Mouse (Mus musculus): ENCODE results near the gene Smarcd3. TPM values are rescaled to one million over a fixed set of nuclear protein-coding genes. Genes with fewer than 3 reads are reported as not detected.

The Smarcd3 gene
- total and polyA plus RNA-seq, 3 experiments, result 0.22 TPM; not detected in 2

DNA sequence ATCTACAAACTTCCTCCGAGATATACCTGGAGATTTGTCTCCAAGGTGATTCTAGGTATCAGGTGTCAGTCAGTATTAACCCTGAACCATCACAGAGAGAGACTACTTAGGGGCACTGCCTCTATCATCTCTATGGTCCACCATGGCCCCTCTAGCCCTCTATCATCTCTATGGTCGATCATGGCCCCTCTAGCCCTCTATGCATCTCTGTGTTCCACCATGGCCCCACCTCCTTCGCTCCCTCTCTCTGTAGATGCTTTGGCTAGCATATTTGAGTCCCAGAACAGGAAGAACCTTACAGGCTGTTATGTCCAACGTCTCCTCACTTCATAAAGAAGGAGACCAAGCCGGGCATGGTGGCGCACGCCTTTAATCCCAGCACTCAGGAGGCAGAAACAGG, 81.6 kb downstream of the Smarcd3 start:
- H3K27me3 ChIP-seq (ENCODE audit: insufficient read depth, low read length), result peaks cover 43% of the 10 kb centered on the region
- ATAC-seq (ENCODE audit: extremely low read depth, insufficient number of reproducible peaks, low FRiP score, poor library complexity, severe bottlenecking), result no peak
- no peaks in the 10 kb centered on the region for H3K9me3 ChIP-seq (replicated peaks)
- no peak for DNase-seq (ENCODE audit: low spot score)
- TF ChIP-seq POLR2AphosphoS5 (IDR thresholded peaks at IDR 0.05; ENCODE audit: insufficient replicate concordance, low read depth, low read length) (no peak), TAL1 (conservative IDR thresholded peaks at IDR 0.05; ENCODE audit: low read depth, low read length) (no peak), GATA1 (IDR thresholded peaks at IDR 0.05; ENCODE audit: borderline replicate concordance, low read length) (no peak), GATA2 (IDR thresholded peaks at IDR 0.05; ENCODE audit: borderline replicate concordance, low read depth, low read length) (no peak), CTCF (IDR thresholded peaks at IDR 0.05; ENCODE audit: low read depth, low read length) (no peak)
- no peaks in the 10 kb centered on the region for H3K36me3 ChIP-seq (replicated peaks)
- no peak overlapping the region for H3K4me3 ChIP-seq (ENCODE audit: low read depth, low read length)
- H3K4me1 ChIP-seq (ENCODE audit: insufficient read depth, low read depth, low read length), result 0 out of 2 replicates have a peak, but pooled peaks cover 2% of the 10 kb centered on the region

GRCm38 (mm10) chr5:24541144-24541569, 83.1 kb downstream of the Smarcd3 start:
- DNase-seq (ENCODE audit: low spot score) (no peak), ATAC-seq (ENCODE audit: extremely low read depth, insufficient number of reproducible peaks, low FRiP score, poor library complexity, severe bottlenecking) (no peak)
- Histone ChIP-seq H3K4me3 (ENCODE audit: low read depth, low read length) (no peak overlapping the region), H3K36me3 (replicated peaks) (no peaks in the 10 kb centered on the region), H3K4me1 (ENCODE audit: insufficient read depth, low read depth, low read length) (0 out of 2 replicates have a peak, but pooled peaks cover 2% of the 10 kb centered on the region), H3K9me3 (replicated peaks) (no peaks in the 10 kb centered on the region), H3K27me3 (ENCODE audit: insufficient read depth, low read length) (peaks cover 46% of the 10 kb centered on the region)
- TF ChIP-seq POLR2AphosphoS5 (IDR thresholded peaks at IDR 0.05; ENCODE audit: insufficient replicate concordance, low read depth, low read length) (no peak), CTCF (IDR thresholded peaks at IDR 0.05; ENCODE audit: low read depth, low read length) (no peak), GATA2 (IDR thresholded peaks at IDR 0.05; ENCODE audit: borderline replicate concordance, low read depth, low read length) (no peak), TAL1 (conservative IDR thresholded peaks at IDR 0.05; ENCODE audit: low read depth, low read length) (no peak), GATA1 (IDR thresholded peaks at IDR 0.05; ENCODE audit: borderline replicate concordance, low read length) (no peak)

Other genes starting within 250 kb of the Smarcd3 start
- not detected in 2 replicates for gene Atg9b, start 232.3 kb downstream of the Smarcd3 start, total RNA-seq (2014; fragmentation: Nextera tagmentation)
- gene Atg9b, start 232.3 kb downstream of the Smarcd3 start, total RNA-seq (2017), result 0.06 and 0.11 TPM in 2 replicates
- gene Atg9b, start 232.3 kb downstream of the Smarcd3 start, polyA plus RNA-seq (2012), result 0.15 TPM in 2 replicates
- gene Abcb8, start 230.7 kb downstream of the Smarcd3 start, total RNA-seq (2014; fragmentation: Nextera tagmentation), result 13.5 and 17.7 TPM in 2 replicates
- 15.4 and 20.4 TPM in 2 replicates for gene Abcb8, start 230.7 kb downstream of the Smarcd3 start, total RNA-seq (2017)
- 43.6 and 44.0 TPM in 2 replicates for gene Abcb8, start 230.7 kb downstream of the Smarcd3 start, polyA plus RNA-seq (2012)
- gene Asic3, start 211.0 kb downstream of the Smarcd3 start, total RNA-seq (2014; fragmentation: Nextera tagmentation), result not detected in 2 replicates
- gene Asic3, start 211.0 kb downstream of the Smarcd3 start, total RNA-seq (2017), result 0.05 TPM in 1 of 2 replicates, not detected in the other
- 0.06 TPM in 1 of 2 replicates, not detected in the other for gene Asic3, start 211.0 kb downstream of the Smarcd3 start, polyA plus RNA-seq (2012)
- gene Cdk5, start 200.9 kb downstream of the Smarcd3 start, total RNA-seq (2014; fragmentation: Nextera tagmentation), result 14.3 and 19.1 TPM in 2 replicates
- 26.6 and 28.1 TPM in 2 replicates for gene Cdk5, start 200.9 kb downstream of the Smarcd3 start, total RNA-seq (2017)
- 9.8 and 12.7 TPM in 2 replicates for gene Cdk5, start 200.9 kb downstream of the Smarcd3 start, polyA plus RNA-seq (2012)
- gene Slc4a2, start 200.6 kb downstream of the Smarcd3 start, total RNA-seq (2014; fragmentation: Nextera tagmentation), result 24.7 and 42.1 TPM in 2 replicates
- gene Slc4a2, start 200.6 kb downstream of the Smarcd3 start, total RNA-seq (2017), result 25.5 and 30.5 TPM in 2 replicates
- gene Slc4a2, start 200.6 kb downstream of the Smarcd3 start, polyA plus RNA-seq (2012), result 17.4 and 20.0 TPM in 2 replicates
- gene Fastk, start 179.1 kb downstream of the Smarcd3 start, total RNA-seq (2014; fragmentation: Nextera tagmentation), result 95.9 and 97.8 TPM in 2 replicates
- 36.2 and 46.9 TPM in 2 replicates for gene Fastk, start 179.1 kb downstream of the Smarcd3 start, total RNA-seq (2017)
- 286 and 295 TPM in 2 replicates for gene Fastk, start 179.1 kb downstream of the Smarcd3 start, polyA plus RNA-seq (2012)
- gene Tmub1, start 176.6 kb downstream of the Smarcd3 start, total RNA-seq (2014; fragmentation: Nextera tagmentation), result 11.1 and 14.3 TPM in 2 replicates
- gene Tmub1, start 176.6 kb downstream of the Smarcd3 start, total RNA-seq (2017), result 13.3 and 16.1 TPM in 2 replicates
- 36.3 and 38.1 TPM in 2 replicates for gene Tmub1, start 176.6 kb downstream of the Smarcd3 start, polyA plus RNA-seq (2012)
- gene Agap3, start 172.2 kb downstream of the Smarcd3 start, total RNA-seq (2014; fragmentation: Nextera tagmentation), result 22.0 and 26.3 TPM in 2 replicates
- 30.3 and 32.8 TPM in 2 replicates for gene Agap3, start 172.2 kb downstream of the Smarcd3 start, total RNA-seq (2017)
- gene Agap3, start 172.2 kb downstream of the Smarcd3 start, polyA plus RNA-seq (2012), result 133 and 147 TPM in 2 replicates
- not detected in 2 replicates for gene Gbx1, start 97.2 kb downstream of the Smarcd3 start, total RNA-seq (2014; fragmentation: Nextera tagmentation)
- 0.12 TPM in 1 of 2 replicates, not detected in the other for gene Gbx1, start 97.2 kb downstream of the Smarcd3 start, total RNA-seq (2017)
- 0.01 and 0.02 TPM in 2 replicates for gene Gbx1, start 97.2 kb downstream of the Smarcd3 start, polyA plus RNA-seq (2012)
- gene Asb10, start 83.4 kb downstream of the Smarcd3 start, total RNA-seq (2014; fragmentation: Nextera tagmentation), result not detected in 2 replicates
- gene Asb10, start 83.4 kb downstream of the Smarcd3 start, total RNA-seq (2017), result not detected in 2 replicates
- 0.04 TPM in 1 of 2 replicates, not detected in the other for gene Asb10, start 83.4 kb downstream of the Smarcd3 start, polyA plus RNA-seq (2012)
- not detected in 2 replicates for gene 4931409K22Rik, start 67.6 kb downstream of the Smarcd3 start, total RNA-seq (2014; fragmentation: Nextera tagmentation)
- gene 4931409K22Rik, start 67.6 kb downstream of the Smarcd3 start, total RNA-seq (2017), result 0.06 TPM in 1 of 2 replicates, not detected in the other
- not detected in 2 replicates for gene 4931409K22Rik, start 67.6 kb downstream of the Smarcd3 start, polyA plus RNA-seq (2012)
- 54.2 and 58.8 TPM in 2 replicates for gene Abcf2, start 46.9 kb downstream of the Smarcd3 start, total RNA-seq (2014; fragmentation: Nextera tagmentation)
- 89.5 and 94.6 TPM in 2 replicates for gene Abcf2, start 46.9 kb downstream of the Smarcd3 start, total RNA-seq (2017)
- 68.5 and 81.4 TPM in 2 replicates for gene Abcf2, start 46.9 kb downstream of the Smarcd3 start, polyA plus RNA-seq (2012)
- 5.9 and 15.8 TPM in 2 replicates for gene Chpf2, start 37.7 kb downstream of the Smarcd3 start, total RNA-seq (2014; fragmentation: Nextera tagmentation)
- gene Chpf2, start 37.7 kb downstream of the Smarcd3 start, total RNA-seq (2017), result 7.3 and 14.9 TPM in 2 replicates
- gene Chpf2, start 37.7 kb downstream of the Smarcd3 start, polyA plus RNA-seq (2012), result 19.9 and 28.5 TPM in 2 replicates
- 40.8 and 44.7 TPM in 2 replicates for gene Nub1, start 61.1 kb upstream of the Smarcd3 start, total RNA-seq (2014; fragmentation: Nextera tagmentation)
- 56.3 and 58.6 TPM in 2 replicates for gene Nub1, start 61.1 kb upstream of the Smarcd3 start, total RNA-seq (2017)
- gene Nub1, start 61.1 kb upstream of the Smarcd3 start, polyA plus RNA-seq (2012), result 25.8 and 28.8 TPM in 2 replicates
- gene Wdr86, start 106.3 kb upstream of the Smarcd3 start, total RNA-seq (2014; fragmentation: Nextera tagmentation), result not detected in 2 replicates
- under 0.01 and 0.44 TPM in 2 replicates for gene Wdr86, start 106.3 kb upstream of the Smarcd3 start, total RNA-seq (2017)
- gene Wdr86, start 106.3 kb upstream of the Smarcd3 start, polyA plus RNA-seq (2012), result not detected in 2 replicates
- not detected in 2 replicates for gene Crygn, start 133.6 kb upstream of the Smarcd3 start, total RNA-seq (2014; fragmentation: Nextera tagmentation)
- not detected in 2 replicates for gene Crygn, start 133.6 kb upstream of the Smarcd3 start, total RNA-seq (2017)
- gene Crygn, start 133.6 kb upstream of the Smarcd3 start, polyA plus RNA-seq (2012), result 0.47 and 0.95 TPM in 2 replicates
- 65.1 and 81.2 TPM in 2 replicates for gene Rheb, start 218.2 kb upstream of the Smarcd3 start, total RNA-seq (2014; fragmentation: Nextera tagmentation)
- gene Rheb, start 218.2 kb upstream of the Smarcd3 start, total RNA-seq (2017), result 47.9 and 55.3 TPM in 2 replicates
- gene Rheb, start 218.2 kb upstream of the Smarcd3 start, polyA plus RNA-seq (2012), result 20.5 and 22.1 TPM in 2 replicates